Mouse (Mus musculus) urinary bladder, postnatal 4 days (tissue): ENCODE data around the gene Rgs16.
A peak's percentile ranks its signal among the peaks of the same experiment; 100 is the strongest.

Source experiments
- DNase-seq, 2 experiments: peaks; one replicate each; pipeline ENCODE4 v3.0.0; 2021 to 2022; ENCODE audit warnings: low spot score in 2 of 2

The Rgs16 gene

DNA sequence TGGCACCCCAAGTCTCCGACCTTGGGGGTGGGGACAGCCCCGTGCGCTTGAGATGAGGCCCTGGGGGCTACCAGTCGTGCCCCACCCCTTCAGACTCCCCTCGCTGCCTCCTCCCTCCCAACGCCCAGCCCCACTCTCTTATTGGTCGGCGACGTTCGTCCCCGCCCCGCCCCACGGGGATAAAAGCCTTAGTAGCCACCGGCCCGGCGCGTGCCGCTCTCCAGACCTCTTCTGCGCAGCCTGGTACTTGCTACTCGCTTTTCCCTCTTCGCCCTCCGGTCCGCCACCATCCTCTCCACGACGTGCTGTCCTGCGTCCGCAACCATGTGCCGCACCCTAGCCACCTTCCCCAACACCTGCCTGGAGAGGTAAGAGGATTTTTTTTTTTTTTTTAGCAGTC, at the start of gene Rgs16:
Gene Rgs16 (plus strand): TSS at position 205 of the 400 bp plus-strand sequence.
- peak; percentile 73 to 84 for DNase-seq

DNA sequence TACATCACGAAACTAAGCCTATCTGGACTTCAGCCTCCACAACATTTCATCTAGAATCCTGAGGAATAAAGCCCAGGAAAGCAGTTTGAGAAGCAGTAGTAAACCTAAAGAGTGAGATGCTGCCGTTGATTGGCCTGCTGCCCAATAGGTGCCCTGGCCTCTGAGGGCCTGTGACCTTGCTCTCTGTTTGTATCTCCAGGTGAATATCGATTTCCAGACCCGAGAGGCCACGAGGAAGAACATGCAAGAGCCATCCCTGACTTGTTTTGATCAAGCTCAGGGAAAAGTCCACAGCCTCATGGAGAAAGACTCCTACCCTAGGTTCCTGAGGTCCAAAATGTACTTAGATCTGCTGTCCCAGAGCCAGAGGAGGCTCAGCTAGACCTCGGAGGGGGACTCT, 47.6 kb upstream of the Rgs16 start:
- DNase-seq: no peak

- DNase-seq: no peak
These were observed 45.6 kb upstream of the Rgs16 start for GRCm38 (mm10) chr1:153694372-153695120.

- DNase-seq: no peak
These were observed 44.8 kb upstream of the Rgs16 start for GRCm38 (mm10) chr1:153695398-153695797.

GRCm38 (mm10) chr1:153696093-153696492, 44.1 kb upstream of the Rgs16 start:
- DNase-seq: no peak

DNA sequence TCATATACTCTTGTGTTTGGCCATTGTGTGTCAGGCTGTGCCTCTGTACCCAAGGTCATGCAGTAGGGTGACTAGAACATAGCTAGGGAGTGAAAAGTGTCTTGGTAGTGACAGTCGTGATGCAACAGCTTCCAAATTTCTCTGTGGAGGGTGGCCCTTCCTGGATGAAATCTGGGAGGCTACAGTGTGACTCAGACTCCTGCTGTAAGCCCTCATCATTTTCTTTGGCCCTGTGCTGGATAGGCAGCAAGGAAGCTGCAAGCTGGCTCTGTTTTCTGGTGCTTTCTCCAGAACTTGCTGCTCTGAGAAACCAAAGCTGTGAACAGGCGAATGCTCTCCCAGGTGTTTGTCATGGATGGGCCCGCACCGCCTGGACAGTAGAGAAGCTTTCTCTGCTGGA, 43.6 kb upstream of the Rgs16 start:
- DNase-seq: no peak

DNA sequence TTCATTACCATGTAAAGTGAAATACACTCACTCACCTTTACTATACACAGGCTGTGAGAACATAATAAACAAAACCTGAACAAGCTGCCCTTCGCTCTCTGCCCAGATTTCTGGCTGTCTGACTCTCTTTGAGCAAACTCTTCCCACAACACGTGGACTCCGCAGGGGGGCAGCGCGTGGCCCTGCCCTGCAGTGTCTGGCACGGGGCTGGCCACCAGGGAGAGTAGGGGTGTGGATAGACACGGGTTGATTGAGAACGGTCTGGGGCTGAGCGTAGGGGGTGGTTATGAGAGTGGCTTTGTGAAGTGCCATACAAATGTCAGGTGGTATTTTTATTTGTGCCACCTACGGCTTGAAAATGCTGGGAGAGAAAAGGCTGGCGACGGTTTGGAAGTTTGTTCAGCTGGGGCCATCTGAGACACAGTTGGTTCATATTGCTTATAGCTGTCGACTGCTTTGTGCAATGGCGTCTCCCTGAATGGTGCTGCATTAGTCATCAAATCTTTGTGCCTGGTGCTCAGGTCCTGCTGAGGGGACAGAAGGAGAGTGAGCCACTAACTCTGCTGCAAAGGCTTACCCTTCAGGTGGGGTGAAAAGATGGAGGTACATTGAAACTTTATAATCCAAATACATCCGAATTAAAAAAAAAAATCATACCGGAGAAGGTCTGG, 42.4 kb upstream of the Rgs16 start:
- DNase-seq: no peak

DNA sequence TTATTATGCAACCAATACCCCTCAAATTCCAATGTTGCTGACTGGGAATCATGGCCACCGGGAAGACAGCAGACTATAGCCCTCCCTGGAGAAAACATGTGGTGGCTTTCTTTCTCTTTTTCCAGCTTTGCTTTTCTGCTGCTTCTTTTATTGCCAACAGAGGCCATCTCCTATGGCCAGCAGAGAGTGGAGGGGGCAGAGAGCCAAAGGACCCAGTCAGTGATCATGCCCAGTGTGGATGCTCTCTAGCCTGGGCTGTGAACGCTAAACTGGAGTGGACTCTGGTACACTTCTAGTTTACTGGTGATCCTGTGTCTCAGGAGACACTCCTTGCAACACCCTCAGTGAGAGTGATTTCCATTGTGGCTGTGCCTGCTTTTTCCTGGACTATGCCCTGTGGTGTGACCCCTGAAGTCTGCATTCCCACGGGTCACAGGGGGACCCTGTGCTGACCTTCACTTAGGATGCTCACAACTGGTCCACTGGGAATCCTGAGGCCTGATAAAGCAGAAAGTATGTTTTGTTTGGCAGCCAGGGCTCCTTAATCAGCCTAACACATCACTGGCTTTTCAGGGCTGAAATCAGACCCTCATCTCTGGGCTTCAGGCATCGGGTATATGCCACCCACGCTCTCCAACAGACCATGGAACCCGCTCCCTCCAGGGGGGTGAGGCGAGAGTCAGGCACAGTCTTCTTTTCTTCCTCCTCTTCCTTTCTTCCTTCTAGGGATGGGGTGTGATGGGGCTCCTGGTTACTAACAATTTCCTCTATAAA, 41.7 kb upstream of the Rgs16 start:
- no peak for DNase-seq

GRCm38 (mm10) chr1:153700448-153701063, 39.6 kb upstream of the Rgs16 start:
- no peak for DNase-seq

DNA sequence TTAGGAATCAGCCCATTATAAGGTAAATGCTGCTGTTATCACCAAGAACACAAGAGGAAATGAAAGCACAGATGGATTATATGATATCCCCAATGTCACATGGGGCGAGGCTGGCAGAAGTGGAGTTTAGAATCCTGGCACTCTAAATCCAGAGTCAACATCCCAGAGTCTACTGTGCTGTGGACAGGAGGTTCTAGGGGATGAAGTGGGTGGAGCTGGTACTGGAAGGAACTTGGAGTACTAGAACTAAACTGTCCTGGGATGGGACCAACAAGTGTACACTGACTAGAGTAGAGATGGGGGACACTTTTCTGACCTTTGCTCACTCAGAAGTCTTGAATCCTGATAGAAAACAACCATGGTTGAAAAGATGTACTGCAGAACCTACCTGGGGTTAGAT, 38.7 kb upstream of the Rgs16 start:
- no peak for DNase-seq

DNA sequence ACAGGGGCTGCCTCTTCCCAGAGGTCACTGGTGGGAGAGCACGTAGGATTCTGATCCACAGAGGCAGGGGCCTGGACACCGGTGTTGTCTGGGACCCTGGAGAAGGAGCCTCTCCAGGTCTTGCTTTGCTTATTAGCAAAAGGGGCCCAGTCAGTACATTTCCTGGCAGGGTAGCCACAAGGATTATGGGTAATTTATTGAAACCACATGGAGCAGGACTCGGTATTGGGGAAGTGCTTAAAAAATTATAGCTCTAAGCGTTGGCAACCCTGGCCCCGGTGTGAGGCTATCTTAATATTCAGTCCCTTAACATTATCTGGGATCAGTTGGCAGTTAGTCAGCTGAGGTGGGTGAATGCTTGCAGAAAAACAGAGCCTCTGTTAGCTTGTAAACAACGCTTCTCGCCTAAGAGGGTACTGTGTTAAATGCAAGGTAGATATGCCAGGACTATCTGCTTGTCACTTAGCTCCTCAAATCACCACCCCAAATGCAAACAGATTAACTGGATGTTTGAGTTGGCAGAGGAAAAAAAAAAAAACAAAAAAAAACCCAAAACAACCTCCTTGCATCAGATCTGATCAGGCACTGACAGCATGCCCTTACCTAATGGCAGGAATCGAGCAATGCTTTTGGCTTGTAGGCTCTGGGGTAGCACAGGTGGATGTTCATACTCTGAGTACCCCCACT, 37.8 kb upstream of the Rgs16 start:
- no peak for DNase-seq

DNA sequence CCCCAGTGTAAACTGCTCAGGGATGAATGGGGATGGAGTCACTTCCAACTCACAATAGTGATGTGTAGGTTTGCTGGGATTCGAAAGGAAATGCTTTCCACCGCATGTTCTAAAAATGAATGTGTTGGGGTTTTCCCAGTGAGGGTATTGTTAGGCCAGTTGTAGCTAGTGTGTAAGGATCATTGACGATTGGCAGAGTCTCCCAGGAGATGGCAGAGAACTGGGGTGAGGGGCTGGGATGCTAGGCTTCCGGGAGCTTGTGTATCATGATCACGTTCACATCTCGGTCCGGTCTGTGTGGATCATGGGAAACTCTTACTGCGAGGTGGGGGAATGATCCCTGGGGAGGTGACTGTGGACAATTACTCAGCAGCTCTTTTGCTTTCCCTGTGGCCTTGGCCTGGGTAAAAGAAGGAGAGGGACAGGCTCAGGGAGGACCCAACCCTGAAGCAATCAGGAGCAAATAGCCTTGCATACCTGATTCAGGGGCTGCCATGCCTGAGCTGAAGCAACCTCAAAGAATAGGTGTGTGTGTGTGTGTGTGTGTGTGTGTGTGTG, 37.2 kb upstream of the Rgs16 start:
- DNase-seq: no peak

GRCm38 (mm10) chr1:153703445-153703991, 36.6 kb upstream of the Rgs16 start:
- no peak for DNase-seq

- DNase-seq: no peak
These were observed 36.0 kb upstream of the Rgs16 start for GRCm38 (mm10) chr1:153704174-153704573.

DNA sequence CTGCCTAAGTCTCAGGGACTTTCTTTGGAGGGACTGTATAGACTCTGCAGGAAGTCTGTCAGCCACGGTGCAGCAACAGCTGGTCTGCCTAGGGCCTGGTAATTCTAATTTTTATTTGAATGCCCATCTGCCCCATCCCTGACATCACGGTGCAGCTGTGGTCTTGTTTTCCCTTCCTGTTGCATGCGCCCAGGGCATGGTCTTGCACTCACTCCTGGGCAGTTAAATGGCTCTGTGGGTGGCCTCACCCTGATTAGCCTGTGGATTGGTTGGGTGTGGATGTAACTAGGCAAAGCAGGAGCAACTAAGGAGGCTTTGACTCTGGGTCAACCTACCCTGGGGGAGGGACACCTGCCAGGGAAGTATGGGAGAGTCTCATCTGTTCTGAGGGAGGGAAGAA, 35.2 kb upstream of the Rgs16 start:
- no peak for DNase-seq

DNA sequence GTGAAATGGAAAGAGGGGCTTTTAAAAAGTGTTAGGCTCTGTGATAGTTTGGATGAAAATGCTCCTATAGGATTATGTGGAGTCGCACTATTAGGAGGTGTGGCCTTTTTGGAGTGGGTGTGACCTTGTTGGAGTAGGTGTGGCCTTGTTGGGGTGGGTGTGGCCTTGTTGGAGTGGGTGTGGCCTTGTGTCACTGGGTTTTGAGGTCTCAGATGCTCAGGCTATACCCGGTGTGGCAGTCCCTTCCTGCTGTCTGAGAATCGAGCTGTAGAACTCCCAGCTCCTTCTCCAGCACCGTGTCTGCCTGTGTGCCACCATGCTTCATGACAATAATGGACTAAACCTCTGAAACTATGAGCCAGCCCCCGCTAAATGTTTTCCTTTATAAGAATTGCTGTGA, 31.5 kb upstream of the Rgs16 start:
- DNase-seq: no peak

DNA sequence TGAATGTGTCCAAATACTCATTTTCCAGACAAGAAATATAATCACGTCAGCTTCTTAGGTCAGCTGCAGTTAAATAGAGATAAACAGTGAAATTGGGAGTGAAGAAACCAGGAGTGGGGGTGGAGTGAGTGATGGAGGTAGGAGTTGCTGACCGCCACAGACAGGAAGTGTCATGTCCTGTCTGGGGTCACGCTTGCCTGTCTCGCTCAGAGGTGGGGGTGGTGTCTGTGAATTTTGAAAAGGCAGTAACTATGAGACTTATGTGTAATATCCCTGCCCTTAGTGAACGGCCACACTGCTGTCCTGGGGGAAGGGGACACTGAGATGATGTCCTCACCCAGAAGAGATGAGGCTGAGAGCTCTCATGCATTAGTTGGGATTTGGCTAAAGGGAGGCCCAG, 30.7 kb upstream of the Rgs16 start:
- DNase-seq: no peak

DNA sequence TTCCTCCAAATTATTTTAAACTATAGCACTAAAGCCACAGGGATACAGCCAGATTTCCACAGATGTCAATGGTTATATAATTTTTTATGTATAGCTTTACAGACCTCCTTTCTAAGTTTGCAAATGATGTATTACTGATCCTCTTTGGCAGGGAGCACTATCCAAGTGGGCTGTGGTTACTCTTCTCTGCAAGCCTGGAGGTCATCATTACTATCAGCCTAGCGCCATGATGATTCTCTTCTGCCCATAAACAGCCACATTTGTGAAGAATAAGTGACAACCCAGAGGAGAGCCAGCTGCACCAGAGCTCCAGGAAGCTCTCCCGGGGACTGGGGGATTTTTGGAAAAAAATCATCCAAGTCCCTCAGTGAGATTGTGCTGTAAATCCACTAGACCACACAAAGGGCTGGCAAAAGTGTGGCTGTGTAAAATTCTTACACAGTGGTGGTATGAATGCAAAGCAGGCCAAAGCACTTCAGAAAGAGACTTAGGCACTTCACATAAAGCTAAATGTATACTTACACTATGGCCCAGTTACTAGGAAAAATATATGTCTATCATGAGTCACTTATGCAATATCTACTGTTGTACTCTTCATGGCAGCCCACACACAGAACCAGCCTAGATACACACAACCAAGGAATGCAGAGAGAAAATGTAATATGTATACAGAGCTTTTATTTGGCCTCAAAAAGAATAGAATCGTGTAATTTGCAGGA, 28.4 kb upstream of the Rgs16 start:
- DNase-seq: no peak

DNA sequence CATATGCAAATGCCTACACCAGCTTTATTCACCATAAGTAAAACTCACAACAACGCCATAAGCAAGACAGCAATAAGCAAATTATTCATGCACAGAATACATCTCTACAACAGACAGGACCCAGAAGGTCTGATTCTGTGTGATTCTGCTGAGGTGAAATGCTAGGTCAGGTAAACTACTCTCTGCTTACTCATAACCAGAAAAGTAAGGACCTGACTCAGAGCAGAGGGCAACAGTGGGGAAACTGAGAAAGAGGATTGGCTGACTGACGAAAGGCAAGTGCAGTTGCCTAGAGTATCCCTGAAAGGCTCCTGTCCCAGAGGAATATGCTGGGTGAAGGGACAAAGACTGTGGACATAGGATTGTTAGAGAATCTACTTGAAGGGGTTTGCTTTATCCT, 27.5 kb upstream of the Rgs16 start:
- DNase-seq: no peak

DNA sequence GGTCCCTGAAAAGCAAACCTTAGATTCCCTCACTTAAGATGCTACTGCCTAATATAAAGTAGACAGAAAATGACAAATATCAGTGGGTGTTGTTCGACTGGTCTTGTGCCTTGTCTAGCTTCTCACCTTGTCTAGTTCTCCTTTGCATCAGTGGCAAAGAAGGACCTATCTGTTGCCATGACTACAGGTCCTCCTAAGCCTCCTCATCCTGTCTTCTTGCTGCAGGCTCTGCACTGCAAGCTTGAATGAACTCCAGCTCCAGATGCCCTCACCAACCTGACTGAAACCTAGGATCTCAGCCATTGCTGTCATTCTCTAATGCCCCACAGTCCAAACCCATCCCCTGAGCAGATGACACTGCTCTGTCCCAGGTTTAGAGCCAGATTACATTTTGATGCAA, 22.2 kb upstream of the Rgs16 start:
- DNase-seq: no peak
